Mouse (Mus musculus): ENCODE results near the gene Acad10.

DNA sequence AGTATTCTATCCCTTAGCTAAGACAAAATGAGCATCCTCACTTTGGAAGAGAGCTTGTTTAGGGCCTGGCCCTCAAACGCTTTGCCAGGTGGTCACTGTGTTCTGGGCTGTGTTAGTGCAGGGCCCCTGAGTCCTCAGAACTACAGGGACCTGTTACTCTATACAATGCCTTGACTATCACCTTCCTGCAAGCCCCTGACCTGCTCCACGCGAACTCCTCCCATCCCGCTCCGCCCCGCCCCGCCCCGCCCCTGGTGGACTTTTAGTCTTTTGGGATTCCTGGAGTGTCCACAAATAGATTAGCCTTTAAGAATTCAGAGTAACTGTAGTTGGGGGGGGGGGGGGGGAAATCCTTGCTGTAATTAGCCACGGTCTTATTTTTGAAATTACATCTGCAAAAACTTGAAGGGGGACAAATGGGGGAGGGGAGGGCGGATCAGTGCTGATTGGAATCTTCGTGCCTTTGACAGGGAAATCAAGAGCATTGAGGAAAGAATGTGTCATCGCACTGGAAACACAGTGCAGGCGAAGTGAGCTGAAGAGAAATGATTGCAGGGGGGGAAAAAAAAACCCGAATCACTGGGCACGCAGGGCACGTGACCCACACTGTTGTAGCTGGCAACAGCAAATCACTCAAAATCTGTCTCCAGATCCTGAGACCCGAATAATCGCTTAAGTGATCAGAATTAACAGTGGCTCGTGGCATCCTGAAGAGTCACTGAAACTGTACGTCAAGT is 44.4 kb upstream of the Acad10 start:
- no peak for TF ChIP-seq CTCF (IDR thresholded peaks at IDR 0.05; ENCODE audit: low read depth)
- no peak for TF ChIP-seq EP300 (IDR thresholded peaks at IDR 0.05; ENCODE audit: low read depth)
